Mouse (Mus musculus) neural tube, embryonic 11.5 days (tissue): ENCODE data around the gene Kif24. TPM values are rescaled to one million over a fixed set of nuclear protein-coding genes. Genes with fewer than 3 reads are reported as not detected.

Source experiments
- ATAC-seq: fragments of 200-750 bp; cut with Nextera tagmentation; 2 replicates; pipeline ENCODE4 v1.8.0; 2017; ENCODE audit warnings: moderate number of reproducible peaks, mild to moderate bottlenecking, moderate TSS enrichment, moderate library complexity; ENCODE audit not compliant: insufficient read depth, low FRiP score, low TSS enrichment
- DNase-seq: peaks from one replicate; pipeline ENCODE4 v3.0.0-alpha.2; 2015; ENCODE audit warnings: low spot score
- H3K27ac ChIP-seq: fragments of 300-500 bp; sonication (generic); 2 replicates; pipeline ENCODE4 v1.5.1; 2014; ENCODE audit warnings: low read depth, mild to moderate bottlenecking, low read length
- H3K27me3 ChIP-seq: fragments of 300-500 bp; sonication (generic); 2 replicates; pipeline ENCODE4 v1.6.1; 2014; ENCODE audit warnings: mild to moderate bottlenecking, low read length, mixed read lengths; ENCODE audit not compliant: control insufficient read depth, insufficient read depth
- H3K36me3 ChIP-seq: fragments of 300-500 bp; sonication (generic); 2 replicates; pipeline ENCODE4 v1.6.1; 2014; ENCODE audit warnings: mild to moderate bottlenecking, low read length, moderate library complexity, mixed read lengths; ENCODE audit not compliant: control insufficient read depth, insufficient read depth
- H3K4me1 ChIP-seq: fragments of 300-500 bp; sonication (generic); 2 replicates; pipeline ENCODE4 v1.6.1; 2014; ENCODE audit warnings: low read length, mixed read lengths; ENCODE audit not compliant: control insufficient read depth, insufficient read depth
- H3K4me2 ChIP-seq: fragments of 300-500 bp; sonication (generic); 2 replicates; pipeline ENCODE4 v1.6.1; 2014; ENCODE audit warnings: low read depth, mild to moderate bottlenecking, moderate library complexity
- H3K4me3 ChIP-seq: fragments of 300-500 bp; sonication (generic); 2 replicates; pipeline ENCODE4 v1.5.1; 2014; ENCODE audit warnings: low read depth, low read length
- H3K9ac ChIP-seq: fragments of 300-500 bp; sonication (generic); 2 replicates; pipeline ENCODE4 v1.6.1; 2014; ENCODE audit warnings: mild to moderate bottlenecking, low read length
- H3K9me3 ChIP-seq: fragments of 300-500 bp; sonication (generic); 2 replicates; pipeline ENCODE4 v1.6.1; 2016; ENCODE audit warnings: low read length; ENCODE audit not compliant: control insufficient read depth
- WGBS: fragments of 180-500 bp; shearing (Covaris S2); extraction: QIAGEN DNeasy Blood & Tissue Kit; methylation state at CpG from one replicate; pipeline ENCODE4 v1.1.7; 2014; 5-methylcytosine and 5-hydroxymethylcytosine counted together
- polyA plus RNA-seq: library from polyadenylated mRNA; unstranded; fragments of >200 nt; fragmentation: Nextera tagmentation; extraction: Ambion mirVana; gene quantifications from 2 replicates; pipeline ENCODE4 v1.2.1, GENCODE M21; 2014

The Kif24 gene
- polyA plus RNA-seq, 1 experiment from 2014 or later: 9.2 TPM

GRCm38 (mm10) chr4:41497046-41497445 lies 32.4 kb upstream of the Kif24 start:
- no peak overlapping the region for H3K9ac ChIP-seq
- no peak for DNase-seq
- no peak overlapping the region for H3K27ac ChIP-seq
- peaks cover 12% of the 10 kb centered on the region for H3K4me1 ChIP-seq
- ATAC-seq: no peak
- peaks cover 61% of the 10 kb centered on the region for H3K27me3 ChIP-seq
- H3K4me3 ChIP-seq: no peak overlapping the region
- 50% methylated on average over 5 of the region's 5 CpGs for WGBS
- no peak overlapping the region for H3K4me2 ChIP-seq
- H3K36me3 ChIP-seq: no peaks in the 10 kb centered on the region
- H3K9me3 ChIP-seq: no peaks in the 10 kb centered on the region

- peaks cover 51% of the 10 kb centered on the region for H3K27me3 ChIP-seq
- WGBS: 95% methylated on average over 11 of the region's 11 CpGs
- H3K9ac ChIP-seq: no peak overlapping the region
- H3K4me2 ChIP-seq: no peak overlapping the region
- H3K4me1 ChIP-seq: peaks cover 12% of the 10 kb centered on the region
- ATAC-seq (no peak), DNase-seq (no peak)
- H3K36me3 ChIP-seq: no peaks in the 10 kb centered on the region
- no peak overlapping the region for H3K27ac ChIP-seq
- no peaks in the 10 kb centered on the region for H3K9me3 ChIP-seq
- H3K4me3 ChIP-seq: no peak overlapping the region
Observed at GRCm38 (mm10) chr4:41495850-41496249, 31.2 kb upstream of the Kif24 start.

GRCm38 (mm10) chr4:41495076-41495475 lies 30.4 kb upstream of the Kif24 start:
- Histone ChIP-seq H3K27ac (no peak overlapping the region), H3K4me3 (no peak overlapping the region), H3K4me1 (peaks cover 12% of the 10 kb centered on the region), H3K9ac (no peak overlapping the region), H3K4me2 (no peak overlapping the region), H3K27me3 (peaks cover 43% of the 10 kb centered on the region), H3K36me3 (no peaks in the 10 kb centered on the region), H3K9me3 (no peaks in the 10 kb centered on the region)
- no peak for DNase-seq
- no peak for ATAC-seq
- 91% methylated on average over 4 of the region's 4 CpGs for WGBS

GRCm38 (mm10) chr4:41494378-41494777 lies 29.7 kb upstream of the Kif24 start:
- Histone ChIP-seq H3K27ac (no peak overlapping the region), H3K27me3 (peaks cover 36% of the 10 kb centered on the region), H3K9me3 (no peaks in the 10 kb centered on the region), H3K4me1 (peaks cover 12% of the 10 kb centered on the region), H3K4me2 (no peak overlapping the region), H3K4me3 (no peak overlapping the region), H3K9ac (no peak overlapping the region), H3K36me3 (no peaks in the 10 kb centered on the region)
- DNase-seq (no peak), ATAC-seq (no peak)
- WGBS: 52% methylated on average over 3 of the region's 3 CpGs

GRCm38 (mm10) chr4:41493464-41494116 lies 28.9 kb upstream of the Kif24 start:
- Histone ChIP-seq H3K4me1 (peaks cover 9% of the 10 kb centered on the region), H3K9me3 (no peaks in the 10 kb centered on the region), H3K27me3 (peaks cover 28% of the 10 kb centered on the region), H3K9ac (no peak overlapping the region), H3K36me3 (no peaks in the 10 kb centered on the region), H3K27ac (no peak overlapping the region), H3K4me3 (no peak overlapping the region), H3K4me2 (no peak overlapping the region)
- WGBS: 76% methylated on average over 3 of the region's 3 CpGs
- DNase-seq: no peak
- ATAC-seq: no peak

- Histone ChIP-seq H3K9ac (no peak overlapping the region), H3K4me1 (peaks cover 5% of the 10 kb centered on the region), H3K9me3 (no peaks in the 10 kb centered on the region), H3K36me3 (no peaks in the 10 kb centered on the region), H3K27ac (no peak overlapping the region), H3K4me3 (no peak overlapping the region), H3K27me3 (peaks cover 22% of the 10 kb centered on the region), H3K4me2 (no peak overlapping the region)
- no peak for ATAC-seq
- WGBS: 79% methylated on average over 7 of the region's 7 CpGs
- DNase-seq: no peak
Observed at GRCm38 (mm10) chr4:41492951-41493350, 28.3 kb upstream of the Kif24 start.

- no peak for ATAC-seq
- H3K36me3 ChIP-seq: no peaks in the 10 kb centered on the region
Observed at GRCm38 (mm10) chr4:41481601-41482017, 16.9 kb upstream of the Kif24 start.

GRCm38 (mm10) chr4:41480254-41480653 lies 15.6 kb upstream of the Kif24 start:
- Histone ChIP-seq H3K9me3 (no peaks in the 10 kb centered on the region), H3K4me2 (no peak overlapping the region), H3K4me3 (no peak overlapping the region), H3K27me3 (no peaks in the 10 kb centered on the region), H3K4me1 (no peaks in the 10 kb centered on the region), H3K36me3 (no peaks in the 10 kb centered on the region), H3K27ac (no peak overlapping the region), H3K9ac (no peak overlapping the region)
- no peak for ATAC-seq
- DNase-seq: peak; percentile 2
- WGBS: 81% methylated on average over 8 of the region's 8 CpGs

More at GRCm38 (mm10) chr4:41481601-41482017, 16.9 kb upstream of the Kif24 start:
- DNase-seq: peak; percentile 9
- Histone ChIP-seq H3K9ac (no peak overlapping the region), H3K4me1 (no peaks in the 10 kb centered on the region), H3K4me2 (no peak overlapping the region), H3K27me3 (no peaks in the 10 kb centered on the region), H3K4me3 (no peak overlapping the region), H3K27ac (no peak overlapping the region), H3K9me3 (no peaks in the 10 kb centered on the region)
- WGBS: 67% methylated on average over 6 of the region's 6 CpGs

- Histone ChIP-seq H3K9me3 (no peaks in the 10 kb centered on the region), H3K4me2 (no peak overlapping the region), H3K36me3 (no peaks in the 10 kb centered on the region), H3K27me3 (no peaks in the 10 kb centered on the region), H3K4me3 (no peak overlapping the region), H3K9ac (no peak overlapping the region), H3K27ac (no peak overlapping the region), H3K4me1 (no peaks in the 10 kb centered on the region)
- no peak for ATAC-seq
- whole genome bisulfite sequencing: 84% methylated on average over 1 of the region's 1 CpGs
- no peak for DNase-seq
Observed at GRCm38 (mm10) chr4:41479456-41479804, 14.7 kb upstream of the Kif24 start.
